Mouse (Mus musculus) kidney, embryonic 16.5 days (tissue): ENCODE results near the gene C1ql2. TPM values are rescaled to one million over a fixed set of nuclear protein-coding genes. Genes with fewer than 3 reads are reported as not detected.

Source experiments
- ATAC-seq: fragments of 200-750 bp; cut with Nextera tagmentation; 2 replicates; pipeline ENCODE4 v1.8.0; 2017; ENCODE audit warnings: moderate TSS enrichment; ENCODE audit not compliant: low FRiP score, low TSS enrichment
- H3K27ac ChIP-seq: fragments of 300-500 bp; sonication (generic); 2 replicates; pipeline ENCODE4 v1.5.1; 2014; ENCODE audit warnings: low read length
- H3K27me3 ChIP-seq: fragments of 300-500 bp; sonication (generic); 2 replicates; pipeline ENCODE4 v1.6.1; 2014; ENCODE audit warnings: low read length, control low read depth, mixed read lengths; ENCODE audit not compliant: insufficient read depth
- H3K36me3 ChIP-seq: fragments of 300-500 bp; sonication (generic); 2 replicates; pipeline ENCODE4 v1.6.1; 2014; ENCODE audit warnings: low read length, control low read depth, mixed read lengths; ENCODE audit not compliant: insufficient read depth
- H3K4me1 ChIP-seq: fragments of 300-500 bp; sonication (generic); 2 replicates; pipeline ENCODE4 v1.6.1; 2014; ENCODE audit warnings: low read length, control low read depth, mixed read lengths; ENCODE audit not compliant: insufficient read depth
- H3K4me2 ChIP-seq: fragments of 300-500 bp; sonication (generic); replicated peaks from 2 replicates; pipeline ENCODE4 v1.6.1; 2014; ENCODE audit warnings: low read depth, low read length
- H3K4me3 ChIP-seq: fragments of 300-500 bp; sonication (generic); 2 replicates; pipeline ENCODE4 v1.5.1; 2014; ENCODE audit warnings: mild to moderate bottlenecking, low read length
- H3K9ac ChIP-seq: fragments of 300-500 bp; sonication (generic); replicated peaks from 2 replicates; pipeline ENCODE4 v1.6.1; 2014; ENCODE audit warnings: low read length
- H3K9me3 ChIP-seq: fragments of 300-500 bp; sonication (generic); 2 replicates; pipeline ENCODE4 v1.6.1; 2016; ENCODE audit warnings: low read length, control low read depth
- WGBS: fragments of 180-500 bp; shearing (Covaris S2); extraction: QIAGEN DNeasy Blood & Tissue Kit; methylation state at CpG from one replicate; pipeline ENCODE4 v1.1.7; 2014; 5-methylcytosine and 5-hydroxymethylcytosine counted together
- polyA plus RNA-seq: library from polyadenylated mRNA; unstranded; fragments of >200 nt; fragmentation: Nextera tagmentation; extraction: Ambion mirVana; gene quantifications from 2 replicates; pipeline ENCODE4 v1.2.1, GENCODE M21; 2015

C1ql2 gene
- polyA plus RNA-seq, 1 experiment from 2014 or later: 0.07 TPM

DNA sequence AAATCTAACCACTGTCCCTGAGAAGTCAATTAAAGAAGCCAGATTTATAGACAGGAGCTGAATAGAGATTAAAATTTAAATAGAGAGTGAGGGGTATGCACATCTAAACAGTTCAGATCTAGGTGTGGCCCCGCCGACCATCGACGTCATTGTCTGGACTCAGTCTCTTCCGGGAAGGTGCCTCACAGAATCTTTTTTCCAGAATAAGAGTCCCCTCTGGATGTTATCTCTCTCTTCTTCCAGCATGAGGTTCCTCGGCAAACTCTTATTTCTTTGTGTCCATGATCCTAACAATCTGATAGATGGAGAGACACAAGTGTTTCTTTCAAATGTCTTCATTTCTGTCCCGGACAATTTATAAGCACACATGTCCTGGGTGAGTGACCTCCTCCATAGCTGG lies 33.7 kb downstream of the C1ql2 start:
- Histone ChIP-seq H3K27me3 (no peaks in the 10 kb centered on the region), H3K9me3 (no peaks in the 10 kb centered on the region), H3K4me3 (no peak overlapping the region), H3K36me3 (no peaks in the 10 kb centered on the region), H3K27ac (no peak overlapping the region), H3K4me2 (no peak overlapping the region), H3K9ac (no peak overlapping the region), H3K4me1 (no peaks in the 10 kb centered on the region)
- 62% methylated on average over 7 of the region's 7 CpGs for WGBS
- ATAC-seq: no peak

GRCm38 (mm10) chr1:120374832-120375231 lies 34.5 kb downstream of the C1ql2 start:
- no peak overlapping the region for H3K27ac ChIP-seq
- H3K27me3 ChIP-seq: no peaks in the 10 kb centered on the region
- H3K4me3 ChIP-seq: no peak overlapping the region
- H3K36me3 ChIP-seq: no peaks in the 10 kb centered on the region
- H3K4me2 ChIP-seq: no peak overlapping the region
- WGBS: 55% methylated on average over 2 of the region's 2 CpGs
- H3K4me1 ChIP-seq: no peaks in the 10 kb centered on the region
- no peak for ATAC-seq
- H3K9me3 ChIP-seq: no peaks in the 10 kb centered on the region
- H3K9ac ChIP-seq: no peak overlapping the region

- H3K4me1 ChIP-seq: no peaks in the 10 kb centered on the region
- no peak overlapping the region for H3K4me3 ChIP-seq
- 80% methylated on average over 18 of the region's 18 CpGs for WGBS
- H3K4me2 ChIP-seq: no peak overlapping the region
- H3K36me3 ChIP-seq: no peaks in the 10 kb centered on the region
- no peaks in the 10 kb centered on the region for H3K9me3 ChIP-seq
- no peak for ATAC-seq
- H3K27me3 ChIP-seq: no peaks in the 10 kb centered on the region
- no peak overlapping the region for H3K9ac ChIP-seq
- no peak overlapping the region for H3K27ac ChIP-seq
These were observed 44.7 kb downstream of the C1ql2 start for GRCm38 (mm10) chr1:120385029-120385571.

GRCm38 (mm10) chr1:120389734-120390133 lies 49.4 kb downstream of the C1ql2 start:
- no peaks in the 10 kb centered on the region for H3K4me1 ChIP-seq
- H3K27ac ChIP-seq: no peak overlapping the region
- no peaks in the 10 kb centered on the region for H3K36me3 ChIP-seq
- ATAC-seq: no peak
- no peaks in the 10 kb centered on the region for H3K9me3 ChIP-seq
- no peak overlapping the region for H3K4me3 ChIP-seq
- H3K9ac ChIP-seq: no peak overlapping the region
- no peaks in the 10 kb centered on the region for H3K27me3 ChIP-seq
- WGBS: 59% methylated on average over 6 of the region's 6 CpGs
- H3K4me2 ChIP-seq: no peak overlapping the region

DNA sequence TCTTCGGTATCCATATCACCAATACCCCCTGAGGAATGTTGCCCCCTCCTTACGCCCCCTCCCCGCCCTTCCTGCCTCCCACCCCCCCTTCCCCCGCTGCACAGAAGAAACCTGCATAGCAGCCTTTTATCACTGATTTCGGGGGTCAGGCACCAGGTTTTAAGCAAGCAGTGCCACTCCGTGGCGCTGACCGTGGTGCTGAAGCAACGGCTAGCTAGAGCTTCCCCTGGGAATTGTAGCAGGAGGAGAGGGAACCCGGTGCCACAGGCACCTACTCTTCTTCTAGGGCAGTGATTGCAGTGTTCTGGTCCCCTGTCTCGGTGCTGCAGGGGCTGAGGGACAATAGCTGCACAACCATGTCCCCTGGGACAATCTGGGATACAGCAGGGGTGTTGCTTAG lies 50.0 kb downstream of the C1ql2 start:
- Histone ChIP-seq H3K4me3 (no peak overlapping the region), H3K36me3 (no peaks in the 10 kb centered on the region), H3K4me2 (no peak overlapping the region), H3K27ac (no peak overlapping the region), H3K9ac (no peak overlapping the region), H3K27me3 (no peaks in the 10 kb centered on the region), H3K9me3 (no peaks in the 10 kb centered on the region), H3K4me1 (no peaks in the 10 kb centered on the region)
- WGBS: 2% methylated on average over 11 of the region's 11 CpGs
- ATAC-seq: no peak

Other genes starting within 250 kb of the C1ql2 start
- gene Dbi, start 219.5 kb upstream of the C1ql2 start, polyA plus RNA-seq: 658 and 708 TPM in 2 replicates
- 13.5 and 16.7 TPM in 2 replicates for gene 3110009E18Rik, start 219.4 kb upstream of the C1ql2 start, polyA plus RNA-seq
- 2.8 and 4.0 TPM in 2 replicates for gene Steap3, start 67.9 kb upstream of the C1ql2 start, polyA plus RNA-seq
- gene Marco, start 164.4 kb downstream of the C1ql2 start, polyA plus RNA-seq: 0.18 and 0.42 TPM in 2 replicates